Mouse (Mus musculus): Measurements from ENCODE around the gene Kcnk16.

Kcnk16 gene

DNA sequence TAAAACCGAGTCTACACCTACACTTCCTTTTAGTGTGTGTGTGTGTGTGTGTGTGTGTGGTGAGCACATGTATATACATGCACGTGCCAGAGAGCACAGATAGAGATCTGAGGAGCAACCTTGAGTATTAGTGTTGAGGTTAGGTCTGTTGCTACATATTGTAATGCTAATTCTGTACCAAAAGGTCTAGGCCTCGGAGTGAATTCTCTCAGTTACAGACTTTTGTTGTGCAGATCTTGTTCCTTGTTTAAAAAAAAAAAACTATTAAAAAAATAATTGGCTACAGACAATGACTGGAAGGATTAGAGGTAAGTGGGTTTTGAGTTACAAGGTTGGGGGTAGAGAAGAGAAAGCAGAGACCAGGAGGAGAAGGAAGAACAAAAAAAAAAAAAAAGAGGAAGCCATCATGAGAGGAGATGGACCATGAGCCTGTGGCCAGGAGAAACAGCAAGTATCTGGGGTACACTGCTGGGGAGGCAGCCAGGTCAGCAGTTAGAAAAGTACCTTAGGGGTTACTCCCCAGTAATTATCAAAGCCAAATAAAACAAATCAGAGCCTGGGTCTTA is 51.6 kb downstream of the Kcnk16 start:
- TF ChIP-seq GATA4 (IDR thresholded peaks at IDR 0.05; ENCODE audit: insufficient replicate concordance, low read length), result no peak

DNA sequence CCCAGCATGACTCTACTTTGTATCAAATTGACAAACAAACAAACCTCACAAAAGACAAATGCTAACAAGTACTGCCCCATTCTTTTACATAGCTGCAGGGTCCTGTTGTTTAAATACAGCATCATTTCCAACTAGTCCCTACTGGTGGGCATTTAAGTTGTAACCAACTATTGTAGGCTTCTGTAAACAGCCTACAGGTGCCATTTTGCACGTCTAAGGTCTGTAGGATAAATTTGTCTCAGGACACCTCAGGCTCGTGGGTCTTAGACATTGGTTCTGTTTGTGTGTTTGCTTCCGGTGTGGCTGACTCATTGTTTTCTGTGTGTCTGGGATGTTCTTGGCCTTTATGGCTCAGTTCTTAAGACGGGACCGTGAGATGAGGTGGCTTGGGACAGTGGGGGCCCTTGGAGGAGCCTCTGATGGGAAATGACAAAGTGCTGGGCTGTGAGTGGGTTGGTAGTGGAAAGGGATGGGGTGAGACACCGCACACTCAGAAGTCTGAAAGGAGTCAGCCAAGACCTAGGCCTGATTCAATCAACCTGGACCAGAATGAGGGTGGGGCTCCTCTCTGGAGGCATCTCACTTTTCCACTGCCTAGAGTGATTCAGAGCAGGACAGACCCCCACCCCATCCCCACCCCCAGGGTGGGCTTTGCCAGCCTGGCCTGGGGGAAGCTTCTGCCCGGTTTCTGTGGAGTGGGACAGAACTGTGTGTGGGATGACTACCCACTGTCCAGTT is 52.3 kb downstream of the Kcnk16 start:
- no peak for TF ChIP-seq GATA4 (IDR thresholded peaks at IDR 0.05; ENCODE audit: insufficient replicate concordance, low read length)

DNA sequence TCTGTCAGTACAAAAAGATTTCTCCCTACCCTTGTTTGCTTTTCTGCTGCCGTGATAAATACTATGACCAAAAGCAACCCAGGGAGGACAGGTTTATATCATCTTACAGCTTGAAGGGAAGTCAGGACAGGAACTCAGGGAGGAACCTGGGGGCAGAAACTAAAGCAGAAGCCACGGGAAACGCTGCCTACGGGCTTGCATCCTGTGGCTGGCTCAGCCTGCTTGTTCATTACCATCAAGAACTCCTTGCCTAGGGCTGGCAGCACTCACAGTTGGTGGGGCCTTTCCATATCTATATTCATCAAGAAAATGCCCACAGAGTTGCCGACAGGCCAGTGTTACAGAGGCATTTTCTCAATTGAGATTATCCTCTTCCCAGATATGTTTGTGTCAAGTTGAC is 53.2 kb downstream of the Kcnk16 start:
- no peak for TF ChIP-seq GATA4 (IDR thresholded peaks at IDR 0.05; ENCODE audit: insufficient replicate concordance, low read length)

- no peak for TF ChIP-seq GATA4 (IDR thresholded peaks at IDR 0.05; ENCODE audit: insufficient replicate concordance, low read length)
These were observed 54.9 kb downstream of the Kcnk16 start for GRCm38 (mm10) chr14:20214125-20214524.

- no peak for TF ChIP-seq GATA4 (IDR thresholded peaks at IDR 0.05; ENCODE audit: insufficient replicate concordance, low read length)
These were observed 57.0 kb downstream of the Kcnk16 start for GRCm38 (mm10) chr14:20211754-20212601.
